Comparison of ENCODE assay signal across 14 mouse cellular contexts in genomic region chr12:119777559-119777958, GRCm38 (mm10).
"Had no signal": no experiment of that assay in that cellular context is flagged by ENCODE, and none has a peak within 500 bp of the region (broad histone marks: within the 10 kb centered on the region; RNA-seq: fewer than 3 reads in every experiment).

No protein-coding gene starts in this region.

- H3K9ac ChIP-seq: lung, embryonic 14.5 days; midbrain, embryonic 12.5 days; midbrain, embryonic 15.5 days; neural tube, embryonic 12.5 days; stomach, embryonic 15.5 days had no signal

- H3K4me1 ChIP-seq: midbrain, embryonic 10.5 days; midbrain, embryonic 12.5 days; midbrain, embryonic 15.5 days; neural tube, embryonic 12.5 days; stomach, embryonic 15.5 days had no signal

- H3K36me3 ChIP-seq: midbrain, embryonic 10.5 days; midbrain, embryonic 12.5 days; midbrain, embryonic 15.5 days; neural tube, embryonic 12.5 days; stomach, embryonic 15.5 days had no signal

- H3K4me2 ChIP-seq: lung, embryonic 14.5 days; midbrain, embryonic 12.5 days; midbrain, embryonic 15.5 days; neural tube, embryonic 12.5 days; stomach, embryonic 15.5 days had no signal

- H3K27ac ChIP-seq: midbrain, embryonic 10.5 days; midbrain, embryonic 12.5 days; midbrain, embryonic 15.5 days; neural tube, embryonic 12.5 days; stomach, embryonic 15.5 days; stomach, postnatal 0 days had no signal

- H3K9me3 ChIP-seq: midbrain, embryonic 10.5 days; midbrain, embryonic 12.5 days; midbrain, embryonic 15.5 days; neural tube, embryonic 12.5 days; stomach, embryonic 15.5 days had no signal

- DNase-seq: lung, adult 18-20 months; lung, embryonic 14.5 days; lung, postnatal 10 days; lung, postnatal 4 days; right cerebral cortex, postnatal 14 days; thymus, adult 2 months; thymus, postnatal 25 days; thymus, postnatal 4 days had no signal

- H3K4me3 ChIP-seq: midbrain, embryonic 10.5 days; midbrain, embryonic 12.5 days; midbrain, embryonic 15.5 days; neural tube, embryonic 12.5 days; stomach, embryonic 15.5 days had no signal

- H3K27me3 ChIP-seq: midbrain, embryonic 12.5 days; midbrain, embryonic 15.5 days; neural tube, embryonic 12.5 days; stomach, embryonic 15.5 days had no signal

- ATAC-seq: midbrain, embryonic 15.5 days had no signal
